Mouse (Mus musculus) ES-Bruce4 (cell line): ENCODE data around the gene Cpsf4. TPM values are rescaled to one million over a fixed set of nuclear protein-coding genes. Genes with fewer than 3 reads are reported as not detected.

ENCODE experiments used
- H3K27ac ChIP-seq: 2 replicates; pipeline ENCODE4 v1.5.1; 2012; ENCODE audit warnings: low read length, inconsistent platforms; ENCODE audit not compliant: insufficient read depth
- H3K27me3 ChIP-seq: 2 replicates; pipeline ENCODE4 v1.6.1; 2012; ENCODE audit warnings: mild to moderate bottlenecking, low read length, inconsistent platforms; ENCODE audit not compliant: control insufficient read depth, poor library complexity, insufficient read depth, severe bottlenecking
- H3K36me3 ChIP-seq: 2 replicates; pipeline ENCODE4 v1.6.1; 2012; ENCODE audit warnings: inconsistent platforms, mild to moderate bottlenecking, low read length, moderate library complexity; ENCODE audit not compliant: control insufficient read depth, poor library complexity, insufficient read depth, severe bottlenecking
- H3K4me1 ChIP-seq: one replicate; pipeline ENCODE4 v1.8.1; 2011; ENCODE audit warnings: low read length; ENCODE audit not compliant: control insufficient read depth, insufficient read depth
- H3K4me3 ChIP-seq: 2 replicates; pipeline ENCODE4 v1.5.1; 2011; ENCODE audit warnings: low read depth, mild to moderate bottlenecking, low read length
- H3K9ac ChIP-seq: 2 replicates; pipeline ENCODE4 v1.6.1; 2012; ENCODE audit warnings: low read depth, mild to moderate bottlenecking, inconsistent platforms; ENCODE audit not compliant: poor library complexity, severe bottlenecking
- H3K9me3 ChIP-seq: replicated peaks from 2 replicates; pipeline ENCODE4 v1.6.1; 2012; ENCODE audit warnings: mild to moderate bottlenecking, low read length, inconsistent platforms; ENCODE audit not compliant: control insufficient read depth, poor library complexity, insufficient read depth, severe bottlenecking
- CTCF ChIP-seq: IDR thresholded peaks from one replicate; pipeline ENCODE4 v1.8.1; 2011; ENCODE audit warnings: low read depth, low read length
- EP300 ChIP-seq: IDR thresholded peaks from 2 replicates; pipeline ENCODE4 v1.6.1; 2011; ENCODE audit warnings: low read depth, low read length; ENCODE audit not compliant: insufficient read depth
- POLR2A ChIP-seq: IDR thresholded peaks from one replicate; pipeline ENCODE4 v1.8.1; 2011; ENCODE audit warnings: low read length; ENCODE audit not compliant: insufficient read depth
- polyA plus RNA-seq: library from polyadenylated mRNA; stranded (reverse); fragments of >200 nt; gene quantifications from 2 replicates; pipeline ENCODE4 v1.2.4, GENCODE M21; 2011; ENCODE audit warnings: low read depth; ENCODE audit not compliant: missing spikeins, insufficient read depth, insufficient read length

The Cpsf4 gene
- polyA plus RNA-seq, result 47.9 and 49.6 TPM in 2 replicates

GRCm38 (mm10) chr5:145166536-145167305, at the start of gene Cpsf4, which contains the start of gene Ptcd1:
Cpsf4 (plus strand) TSS chr5:145167213.
Ptcd1 (minus strand) TSS chr5:145167108.
- Histone ChIP-seq H3K9me3 (no peaks in the 10 kb centered on the region), H3K27me3 (no peaks in the 10 kb centered on the region), H3K4me3 (peak within 1 kb of the TSS; percentile 100), H3K36me3 (peaks cover 9% of the 10 kb centered on the region; the same call in 1 of the 2 replicates), H3K9ac (peak within 1 kb of the TSS; percentile 95), H3K27ac (peak within 1 kb of the TSS; percentile 51), H3K4me1 (peaks cover 3% of the 10 kb centered on the region)
- TF ChIP-seq CTCF (no peak), POLR2A (peak; percentile 64), EP300 (0 out of 2 replicates have a peak, but pooled peaks have one; percentile 10)

GRCm38 (mm10) chr5:145118005-145118404, 49.0 kb upstream of the Cpsf4 start:
- H3K9ac ChIP-seq, result no peak overlapping the region
- no peak overlapping the region for H3K27ac ChIP-seq
- no peaks in the 10 kb centered on the region for H3K27me3 ChIP-seq
- no peaks in the 10 kb centered on the region for H3K9me3 ChIP-seq
- no peak overlapping the region for H3K4me3 ChIP-seq
- H3K4me1 ChIP-seq, result no peaks in the 10 kb centered on the region
- TF ChIP-seq CTCF (no peak), POLR2A (no peak), EP300 (no peak)
- no peaks in the 10 kb centered on the region for H3K36me3 ChIP-seq

GRCm38 (mm10) chr5:145118461-145118860, 48.6 kb upstream of the Cpsf4 start:
- Histone ChIP-seq H3K4me3 (no peak overlapping the region), H3K36me3 (no peaks in the 10 kb centered on the region), H3K9me3 (no peaks in the 10 kb centered on the region), H3K27ac (no peak overlapping the region), H3K4me1 (no peaks in the 10 kb centered on the region), H3K9ac (no peak overlapping the region), H3K27me3 (no peaks in the 10 kb centered on the region)
- no peak for TF ChIP-seq POLR2A

- H3K9me3 ChIP-seq, result no peaks in the 10 kb centered on the region
- H3K4me1 ChIP-seq, result no peaks in the 10 kb centered on the region
- H3K9ac ChIP-seq, result no peak overlapping the region
- H3K4me3 ChIP-seq, result no peak overlapping the region
- TF ChIP-seq EP300 (no peak), CTCF (peak; percentile 73)
- H3K27ac ChIP-seq, result no peak overlapping the region
- H3K36me3 ChIP-seq, result no peaks in the 10 kb centered on the region
- no peaks in the 10 kb centered on the region for H3K27me3 ChIP-seq
These were observed 47.6 kb upstream of the Cpsf4 start for GRCm38 (mm10) chr5:145119385-145119784.

GRCm38 (mm10) chr5:145120921-145121320, 46.1 kb upstream of the Cpsf4 start:
- no peak overlapping the region for H3K4me3 ChIP-seq
- H3K9me3 ChIP-seq, result no peaks in the 10 kb centered on the region
- peaks cover 6% of the 10 kb centered on the region; the same call in 1 of the 2 replicates for H3K36me3 ChIP-seq
- no peak for TF ChIP-seq CTCF
- TF ChIP-seq POLR2A, result no peak
- TF ChIP-seq EP300, result no peak
- no peak overlapping the region for H3K9ac ChIP-seq
- H3K4me1 ChIP-seq, result no peaks in the 10 kb centered on the region
- H3K27ac ChIP-seq, result no peak overlapping the region
- no peaks in the 10 kb centered on the region for H3K27me3 ChIP-seq

- no peaks in the 10 kb centered on the region for H3K27me3 ChIP-seq
- peaks cover 22% of the 10 kb centered on the region for H3K36me3 ChIP-seq
- no peaks in the 10 kb centered on the region for H3K4me1 ChIP-seq
- H3K9ac ChIP-seq, result no peak overlapping the region
- H3K4me3 ChIP-seq, result no peak overlapping the region
- TF ChIP-seq EP300, result no peak
- TF ChIP-seq POLR2A, result no peak
- TF ChIP-seq CTCF, result no peak
- no peaks in the 10 kb centered on the region for H3K9me3 ChIP-seq
- no peak overlapping the region for H3K27ac ChIP-seq
These were observed 43.6 kb upstream of the Cpsf4 start for GRCm38 (mm10) chr5:145123396-145123795.
